Mouse (Mus musculus) brain, embryonic 18.5 days (tissue): ENCODE measurements at regions not wholly inside any gene's neighbourhood (a gene's known extent, or its start where the extent isn't known, plus 50 kb on each side); places are given as distances from the start of the nearest gene placed in this dataset.

Experiments used
- DNase-seq: peaks from one replicate; pipeline ENCODE4 v3.0.0-alpha.2; 2012; ENCODE audit warnings: low read depth, low spot score

DNA sequence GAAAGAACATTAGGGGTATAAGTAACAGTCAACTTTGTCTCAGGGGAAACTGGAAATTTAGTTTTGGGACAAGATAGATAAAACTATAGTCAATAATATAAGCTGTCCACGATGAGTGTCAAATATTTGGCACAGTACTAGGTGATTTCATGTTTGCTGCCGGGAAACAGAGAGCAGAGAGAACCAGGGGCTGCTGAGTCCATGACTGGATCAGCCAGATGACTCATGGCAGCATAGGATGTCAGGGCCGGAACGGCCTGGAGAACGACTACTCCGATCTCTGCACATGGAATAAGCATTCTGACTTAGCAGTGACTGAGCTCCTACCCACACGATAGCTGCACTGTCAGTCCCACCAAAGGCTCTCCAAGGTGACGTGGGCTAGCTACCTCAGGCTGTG lies 197.6 kb upstream of the Bmper start:
- DNase-seq, result no peak

DNA sequence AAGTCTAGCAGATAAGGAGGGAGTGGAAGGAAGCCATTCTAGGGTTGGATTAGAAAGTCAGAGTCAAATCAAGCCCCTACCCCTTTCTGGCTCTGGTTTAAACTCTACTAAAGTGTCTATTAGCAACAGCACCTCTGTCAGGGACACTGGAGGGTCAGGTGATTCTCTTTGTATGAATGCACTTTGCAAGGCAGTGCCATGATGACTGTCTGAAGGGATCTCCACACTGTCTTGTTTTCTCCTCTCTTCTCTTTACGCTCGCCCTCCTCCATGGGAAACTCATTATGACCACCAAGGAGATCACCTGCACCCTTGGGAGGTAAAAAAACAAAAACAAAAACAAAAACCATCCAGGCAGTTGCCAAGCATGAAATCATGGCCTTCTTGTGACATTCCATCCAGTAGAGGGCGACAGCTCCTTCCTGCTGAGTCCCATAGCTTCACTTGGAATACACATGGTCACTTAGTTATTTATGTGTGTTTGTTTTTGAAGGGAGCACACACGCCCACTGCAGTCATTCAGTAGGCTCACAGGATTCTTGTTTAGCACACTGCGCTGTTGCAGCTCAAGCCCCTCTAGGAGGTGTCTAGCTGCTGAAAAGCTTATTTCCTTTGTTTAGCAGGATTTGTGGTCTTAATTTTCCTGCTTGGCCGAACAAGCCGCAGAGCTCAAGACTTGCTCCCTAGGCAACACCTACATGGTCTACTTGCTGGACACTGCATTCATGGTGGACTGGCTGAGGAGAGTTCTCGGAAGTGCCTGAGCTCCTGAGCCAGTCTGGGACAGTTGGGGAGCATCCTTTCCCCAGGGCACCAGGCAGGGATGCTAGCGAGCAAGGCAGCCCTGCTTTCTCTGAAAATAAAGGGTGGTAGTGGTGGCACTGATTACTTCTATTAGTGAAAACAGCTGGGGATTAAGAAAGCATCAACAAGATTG lies 195.2 kb upstream of the Bmper start:
- DNase-seq, result peak; percentile 42

DNA sequence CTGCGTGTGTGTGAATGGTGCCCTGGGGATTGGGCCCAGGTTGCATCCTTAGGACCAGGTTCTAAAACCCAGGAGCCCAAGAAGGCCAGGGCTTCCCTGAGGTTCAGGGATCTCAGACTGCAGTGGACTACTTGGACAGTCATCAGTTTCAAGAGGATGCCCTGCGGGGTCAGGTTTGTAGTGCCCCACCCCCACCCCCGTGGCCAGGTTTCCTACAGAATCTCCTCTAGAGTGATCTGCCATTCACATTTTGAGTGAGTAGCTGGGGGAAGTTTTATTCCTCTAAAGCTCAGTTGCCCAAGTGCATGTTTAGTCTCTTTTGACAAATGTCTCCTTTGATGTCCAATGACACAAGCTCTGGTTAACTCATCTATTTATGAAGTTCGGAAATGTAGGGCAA lies 193.5 kb upstream of the Bmper start:
- no peak for DNase-seq

DNA sequence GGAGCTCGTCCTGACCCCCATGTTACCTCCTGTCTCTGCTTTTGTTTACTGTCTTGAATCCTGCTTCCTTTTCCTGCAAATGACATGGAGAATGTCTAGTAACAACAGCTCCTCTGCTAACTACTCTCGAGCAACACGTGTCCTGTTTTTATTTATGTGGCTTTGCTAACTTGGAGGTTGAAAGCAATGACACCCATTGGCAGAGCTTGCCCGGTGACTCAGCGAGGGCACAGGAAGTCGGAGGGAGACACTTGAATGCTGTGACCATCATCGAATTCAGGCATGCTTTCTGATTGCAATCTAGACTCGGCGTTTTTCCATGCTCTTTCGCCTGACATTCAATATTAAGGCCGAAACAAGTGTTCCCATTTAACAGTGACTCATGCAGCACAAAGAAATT lies 192.7 kb upstream of the Bmper start:
- no peak for DNase-seq

DNA sequence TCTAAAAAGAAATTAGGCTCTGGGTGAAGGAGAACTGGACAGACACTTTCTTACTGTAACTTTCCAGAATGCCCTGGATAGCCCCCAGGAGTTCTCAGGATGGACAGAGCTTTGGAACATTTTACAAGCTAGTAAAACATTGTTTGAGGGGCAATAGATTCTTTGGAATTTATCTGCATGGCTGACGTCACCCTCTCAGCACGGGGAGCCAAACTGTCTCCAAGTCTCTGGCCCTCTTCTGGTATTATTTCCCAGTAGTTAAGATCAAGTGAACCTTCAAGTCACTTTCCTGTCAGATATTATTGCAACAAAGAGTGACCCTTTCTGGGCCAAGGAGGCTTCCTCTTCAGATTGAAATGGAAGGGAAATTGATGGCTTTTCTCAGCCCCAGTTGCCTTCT lies 192.3 kb upstream of the Bmper start:
- DNase-seq, result no peak

DNA sequence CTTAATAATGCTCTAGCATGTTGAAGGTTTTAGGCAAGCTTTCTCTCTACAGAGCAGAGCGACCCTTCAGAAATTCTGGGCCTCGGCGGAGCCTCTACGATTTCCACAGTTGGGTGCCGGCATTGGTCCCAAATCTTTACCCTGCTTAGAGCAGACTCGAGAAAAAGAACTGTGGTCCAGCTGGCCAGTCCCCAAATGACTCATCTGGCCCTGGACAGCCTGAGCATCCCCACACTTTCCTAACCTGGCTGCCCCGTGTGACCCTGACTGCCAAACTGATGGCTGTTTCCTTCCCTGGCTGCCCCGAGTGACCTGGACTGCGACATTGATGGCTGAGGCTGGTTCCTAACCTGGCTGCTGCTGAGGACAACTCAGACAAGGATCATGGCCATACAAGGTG lies 191.0 kb upstream of the Bmper start:
- no peak for DNase-seq

DNA sequence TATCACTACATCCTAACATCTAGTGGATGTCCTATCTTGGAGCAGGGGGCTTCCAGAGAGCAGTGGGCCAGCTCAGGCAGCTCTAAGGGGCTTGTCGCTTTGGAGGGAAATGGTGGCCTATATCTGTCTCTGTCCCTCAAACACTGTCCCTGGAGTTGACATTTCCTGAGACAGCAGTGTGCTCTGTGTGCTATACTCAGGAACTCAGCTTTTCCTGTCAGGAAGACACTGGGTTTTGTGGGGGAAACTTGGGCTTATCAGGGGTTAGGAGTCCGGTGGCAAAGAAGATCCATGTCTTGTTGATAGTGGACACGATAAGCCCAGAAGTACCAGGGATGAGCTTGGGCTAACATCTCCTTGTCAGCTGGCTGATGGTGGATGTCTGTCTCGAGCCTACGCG lies 187.6 kb upstream of the Bmper start:
- DNase-seq, result no peak

DNA sequence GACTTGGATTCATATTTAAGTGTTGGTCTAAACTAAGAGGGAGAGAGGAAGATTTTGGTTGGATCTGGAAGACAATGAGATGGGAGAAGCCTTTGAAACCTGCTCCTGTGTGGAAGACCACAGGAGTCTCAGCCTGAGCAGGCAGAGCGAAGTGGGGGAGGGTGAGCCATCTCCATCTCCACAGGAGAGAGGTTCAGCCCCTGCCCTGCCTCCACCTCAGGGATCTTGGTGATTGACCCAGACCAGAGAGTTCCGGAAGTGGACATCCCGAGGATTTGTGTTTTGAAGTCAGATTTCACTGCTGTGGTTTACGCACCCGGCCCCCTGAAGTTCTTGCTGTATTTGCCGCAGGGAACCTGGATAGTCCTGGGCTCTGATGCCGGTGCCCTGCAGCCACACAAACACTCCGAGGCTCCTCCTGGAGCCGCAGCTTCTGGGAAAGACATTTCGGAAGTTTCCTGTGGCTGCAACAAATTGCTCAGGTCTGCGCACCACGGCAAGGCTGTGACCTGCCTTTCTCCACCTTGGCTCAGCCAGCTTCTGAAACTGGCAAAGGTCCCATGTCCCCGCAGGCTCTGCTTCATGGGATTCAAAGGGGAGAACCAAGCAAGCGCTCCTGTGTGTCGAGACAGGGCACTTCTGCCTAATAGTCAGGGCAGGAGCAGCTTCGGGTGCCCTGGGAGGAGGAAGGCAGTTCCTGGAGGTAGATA lies 186.8 kb upstream of the Bmper start:
- DNase-seq, result no peak

DNA sequence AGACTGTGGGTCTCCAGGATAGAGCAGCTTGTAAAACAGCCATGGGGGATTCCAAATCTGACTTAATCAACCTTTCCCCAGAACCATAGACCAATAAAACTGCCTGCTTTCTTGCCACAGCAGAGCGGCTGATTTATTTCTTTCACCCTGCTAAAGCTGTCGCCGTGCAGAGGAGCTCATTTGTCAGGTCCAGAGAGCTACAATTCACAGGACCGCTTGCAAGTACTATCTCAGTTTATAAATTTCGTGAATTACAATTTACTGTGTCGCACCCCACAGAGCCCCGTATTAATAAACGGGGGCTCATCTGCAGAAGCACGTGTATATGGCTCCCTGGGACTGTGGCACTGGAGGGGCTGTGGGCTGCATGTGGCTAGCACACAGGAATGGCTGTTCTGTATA lies 185.4 kb upstream of the Bmper start:
- DNase-seq, result no peak

DNA sequence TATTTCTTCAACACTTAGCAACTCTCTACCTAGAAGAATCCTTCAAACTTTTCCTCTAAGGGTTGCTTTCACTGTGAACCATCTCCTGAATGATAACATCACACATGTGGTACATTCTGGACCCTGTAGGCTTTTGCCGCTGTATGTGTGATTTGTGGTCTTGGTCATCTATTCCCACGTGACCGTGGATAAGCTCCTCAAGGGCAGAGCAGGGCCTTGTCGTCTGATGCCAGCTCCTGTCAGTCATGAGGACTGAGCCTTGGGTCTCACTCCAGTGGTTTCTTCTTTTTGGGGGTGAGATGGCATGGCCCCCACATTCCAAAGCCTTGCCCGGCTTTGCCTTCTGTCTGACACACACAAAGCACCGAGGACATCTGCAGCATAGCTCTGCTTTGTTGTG lies 183.3 kb upstream of the Bmper start:
- DNase-seq, result no peak

DNA sequence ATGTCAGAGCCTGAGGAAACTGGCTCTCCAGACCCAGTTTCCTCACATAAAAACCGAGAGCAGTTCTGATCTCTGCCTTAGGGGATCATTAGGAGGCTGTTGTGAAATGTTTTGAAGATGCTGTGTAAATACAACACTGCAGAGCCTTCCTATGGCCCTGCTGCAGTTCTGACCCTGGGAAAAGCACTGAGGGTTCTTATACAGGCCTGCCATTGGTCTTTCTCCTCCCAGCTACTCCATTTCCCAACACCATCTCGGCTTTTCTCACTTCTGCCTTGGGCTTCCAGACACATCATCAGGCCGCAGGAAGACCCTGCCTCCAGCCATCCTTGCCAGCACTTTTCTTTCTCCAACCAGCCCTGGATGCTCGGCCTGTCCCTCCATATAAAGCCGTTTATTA lies 181.9 kb upstream of the Bmper start:
- no peak for DNase-seq

DNA sequence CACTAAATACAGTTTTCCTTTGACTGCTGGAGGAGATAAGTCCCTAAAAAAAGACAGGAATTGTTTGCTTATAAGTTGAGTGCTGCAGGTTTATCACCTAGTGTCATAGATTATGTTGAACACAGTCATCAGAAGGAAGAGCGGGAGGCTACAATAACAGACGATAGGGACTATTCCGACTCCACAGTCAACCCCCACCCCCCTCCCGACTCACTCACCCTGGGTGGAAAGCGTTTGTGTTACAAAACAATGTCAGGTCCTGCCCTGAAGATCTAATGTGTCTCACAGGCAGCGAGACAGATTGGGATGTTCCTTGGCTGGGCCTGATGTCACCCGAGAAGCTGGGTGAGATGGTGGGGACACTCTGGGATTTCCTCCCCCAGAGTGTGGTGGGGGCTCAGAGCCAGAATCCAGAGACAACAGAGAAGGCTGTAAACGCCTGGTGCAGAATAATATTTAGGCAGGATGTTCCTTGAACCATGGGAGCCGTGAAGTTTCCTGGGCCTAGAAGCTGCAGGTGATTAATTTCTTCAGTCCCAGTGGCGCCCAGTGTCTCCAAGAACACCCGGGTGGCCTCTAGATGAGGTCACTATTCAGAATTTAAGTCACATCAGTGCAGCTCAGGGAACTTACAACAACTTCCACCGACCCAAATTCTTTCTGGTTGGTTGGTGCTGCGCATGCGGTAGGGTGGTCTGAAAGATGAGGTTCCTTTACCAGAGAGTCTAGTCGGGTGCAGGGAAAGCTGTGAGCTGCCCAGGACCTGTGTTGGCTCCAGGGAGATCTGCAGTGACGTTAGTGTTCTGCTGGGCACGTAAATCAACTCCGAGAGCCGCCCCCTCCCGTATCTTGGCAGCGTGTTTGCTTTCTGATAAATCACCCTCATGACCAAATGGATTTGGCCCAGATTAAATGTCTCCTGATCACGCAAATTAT lies 181.1 kb upstream of the Bmper start:
- no peak for DNase-seq

DNA sequence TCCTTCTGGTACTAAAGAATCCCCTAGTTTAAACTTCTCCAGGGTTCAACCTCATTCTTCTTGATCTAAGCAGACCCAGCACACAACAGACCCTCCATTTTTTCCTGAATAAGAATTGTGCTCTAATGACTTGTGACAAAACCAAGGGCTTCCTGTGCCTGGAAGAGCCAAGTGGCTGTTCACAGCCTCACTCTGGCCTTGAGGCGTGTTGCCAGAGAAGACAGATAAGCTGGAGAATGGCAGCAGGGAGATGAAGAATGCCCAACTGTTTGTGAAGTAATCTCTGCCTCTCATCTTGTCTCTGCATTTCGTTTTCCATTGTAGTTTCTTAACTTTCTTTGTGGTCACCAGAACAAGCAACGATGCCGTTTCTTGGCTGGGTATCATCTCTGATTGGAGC lies 179.9 kb upstream of the Bmper start:
- no peak for DNase-seq

DNA sequence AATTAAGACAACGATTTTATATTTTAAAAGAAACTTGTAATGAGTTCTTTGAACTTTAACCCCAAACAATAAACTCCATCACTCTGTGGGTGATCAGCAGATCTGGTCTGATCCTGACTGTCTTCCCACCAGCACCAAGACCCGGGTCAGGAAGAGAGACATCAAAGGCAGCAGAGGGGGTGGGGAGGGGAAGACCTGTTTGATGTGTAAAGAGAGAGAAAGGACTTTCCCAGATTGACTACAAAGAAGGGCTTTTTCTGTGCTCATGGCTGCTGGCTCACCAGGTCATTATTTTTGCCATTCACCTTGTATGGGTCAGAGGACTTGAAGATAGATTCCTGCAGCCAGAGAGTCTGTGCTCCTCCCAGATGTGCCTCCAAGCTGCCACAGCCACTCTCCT lies 177.4 kb upstream of the Bmper start:
- no peak for DNase-seq

DNA sequence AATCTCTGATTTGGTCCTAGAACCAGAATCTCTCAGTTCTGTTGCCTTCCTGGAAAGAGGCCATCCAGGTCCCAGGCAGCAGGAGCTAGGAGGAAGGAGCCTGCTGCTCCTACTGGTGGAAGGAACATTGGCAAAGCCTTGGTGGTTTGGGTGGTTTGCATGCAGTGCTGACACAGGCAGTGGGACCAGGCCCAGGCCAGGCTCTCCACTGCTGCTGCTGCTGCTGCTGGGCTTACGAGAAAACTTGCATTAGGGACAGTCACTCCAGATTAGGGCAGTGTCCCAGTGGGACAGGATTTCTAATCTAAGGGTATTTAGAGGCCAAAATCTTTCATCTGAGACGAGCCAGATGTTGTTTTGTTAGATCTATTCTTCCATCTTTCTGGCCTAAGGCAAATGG lies 172.1 kb upstream of the Bmper start:
- no peak for DNase-seq

DNA sequence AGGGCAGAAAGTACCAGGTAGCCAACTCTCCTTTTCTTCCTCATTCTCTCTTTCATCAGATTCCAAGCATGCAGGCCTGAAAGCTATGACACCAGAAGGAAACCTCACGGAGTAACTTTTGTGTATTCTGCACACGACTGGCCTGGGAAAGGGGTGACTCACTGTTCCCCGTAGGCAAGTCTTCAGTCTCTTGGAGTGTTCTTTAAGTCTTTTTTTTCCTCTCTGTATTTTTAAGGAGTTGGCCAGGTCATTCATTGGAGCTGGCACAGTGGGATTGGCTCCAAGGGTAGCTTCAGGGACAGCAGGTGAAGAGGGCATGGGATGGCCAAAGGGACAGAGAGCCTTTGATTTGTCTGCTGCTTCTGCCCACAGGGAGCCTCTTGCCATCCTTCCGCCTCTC lies 163.3 kb upstream of the Bmper start:
- no peak for DNase-seq

DNA sequence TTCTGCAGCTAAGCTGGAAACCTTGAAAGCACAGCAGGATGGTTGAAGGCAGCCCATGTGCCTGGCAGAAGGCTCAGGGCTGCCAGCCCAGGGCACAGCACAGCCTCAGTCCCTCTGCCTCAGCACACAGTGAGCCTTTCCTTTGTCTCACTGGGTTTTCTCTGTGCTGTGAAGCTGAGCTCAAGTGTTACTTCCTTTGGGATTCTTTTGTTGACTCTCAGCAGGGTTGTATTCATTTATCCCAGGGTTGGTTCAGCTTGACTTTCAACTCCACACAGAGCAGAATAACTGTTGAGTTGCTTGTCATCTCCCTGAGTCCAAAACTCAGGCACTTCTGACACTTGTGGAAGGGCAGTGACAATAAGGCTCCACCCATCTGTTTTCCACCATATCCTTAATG lies 162.3 kb upstream of the Bmper start:
- no peak for DNase-seq

DNA sequence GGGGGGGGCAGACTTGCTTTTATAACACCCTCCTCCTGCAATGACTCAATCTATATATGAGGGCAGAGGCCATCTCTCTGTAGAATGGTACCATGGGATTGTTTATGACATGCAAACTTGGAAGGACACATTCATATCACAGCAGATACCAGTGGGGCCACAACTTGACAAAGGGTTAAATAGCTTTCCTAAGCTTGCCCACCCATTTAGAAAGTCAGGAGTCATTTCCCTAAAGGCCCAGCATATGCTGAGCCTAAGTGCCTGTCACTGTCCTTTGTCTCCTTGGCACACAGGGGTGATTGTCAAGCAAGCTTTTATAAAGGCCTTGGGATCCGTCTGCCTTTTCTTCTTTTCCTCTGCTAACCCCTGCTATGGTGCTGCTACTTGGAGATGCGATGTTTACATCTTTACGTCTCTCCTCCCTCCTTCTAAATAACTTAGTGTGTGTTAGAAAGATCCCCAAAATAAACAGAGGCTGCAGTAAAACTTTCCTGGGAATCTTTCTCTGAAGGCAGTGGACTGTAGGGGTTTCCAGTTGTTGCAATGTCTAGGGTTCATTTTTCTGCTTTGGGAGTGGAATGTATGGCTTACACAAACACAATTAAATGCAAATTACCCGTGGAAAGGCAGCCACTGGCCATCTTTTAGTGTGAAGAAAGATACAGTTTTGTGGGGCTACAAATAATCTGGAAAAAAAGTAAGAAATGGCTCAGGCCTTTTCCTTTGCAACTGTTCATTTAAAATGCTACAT lies 161.5 kb upstream of the Bmper start:
- no peak for DNase-seq

DNA sequence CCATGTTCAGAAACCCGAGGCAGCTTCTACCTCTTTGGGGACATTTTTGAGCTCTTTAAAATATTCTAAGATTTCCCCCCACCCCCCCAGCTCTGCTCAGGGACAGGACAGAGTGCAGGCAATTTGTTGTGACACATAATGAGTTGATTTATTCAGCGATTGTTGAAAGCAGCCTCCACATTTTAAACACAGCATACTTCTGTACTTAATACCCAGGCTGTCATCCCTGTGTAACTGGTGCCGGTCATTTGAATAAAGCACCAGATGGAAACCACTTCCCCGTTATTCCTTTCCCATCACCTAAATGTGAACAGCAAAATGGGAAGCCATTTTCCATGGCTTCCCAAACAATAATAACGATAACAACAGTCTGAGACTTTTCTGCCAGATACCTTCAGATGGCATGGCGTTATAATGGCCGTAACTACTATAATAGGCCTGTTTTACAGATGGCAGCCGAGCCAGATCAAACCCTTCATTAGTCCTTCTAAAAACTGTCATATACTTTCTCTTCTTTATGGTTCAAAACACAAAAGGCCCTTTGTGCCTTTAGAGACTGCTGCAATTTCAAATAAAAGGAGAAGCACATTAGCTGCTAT lies 160.7 kb upstream of the Bmper start:
- DNase-seq, result no peak

DNA sequence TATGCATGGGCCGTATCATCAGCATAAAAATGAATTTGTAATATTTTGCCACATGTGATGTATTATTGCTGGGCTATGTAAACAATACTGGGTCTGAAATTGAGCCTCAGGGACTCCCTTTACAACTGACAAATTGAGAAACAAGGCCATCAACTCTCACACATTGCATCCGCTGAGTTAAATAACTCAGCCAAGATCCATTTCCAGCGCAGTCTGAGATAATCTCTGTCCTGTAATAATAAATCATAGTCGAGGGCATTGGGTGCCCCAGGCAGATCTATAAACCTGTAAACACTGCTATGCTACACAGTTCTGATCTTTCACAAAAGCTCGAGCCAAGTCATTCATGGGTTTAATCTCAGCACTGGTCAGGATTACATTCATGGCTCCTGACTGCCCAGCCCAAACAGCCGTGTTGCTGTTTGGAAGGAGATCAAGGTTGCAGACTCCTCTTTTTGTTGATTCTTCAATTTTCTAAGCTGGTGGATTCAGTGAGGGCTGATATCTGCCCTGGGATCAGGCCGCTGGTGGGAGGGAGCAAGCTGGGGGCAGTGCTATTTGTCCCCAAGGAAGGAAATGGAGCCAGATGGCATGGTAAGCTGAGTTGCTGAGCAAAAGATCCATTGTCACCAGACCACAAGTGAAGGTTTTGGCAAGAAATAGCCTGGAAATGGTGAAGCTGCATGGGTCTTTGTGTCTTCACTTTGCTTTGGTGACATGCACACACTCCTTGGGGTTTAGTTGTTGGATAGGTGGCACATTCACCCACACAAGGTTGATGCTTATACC lies 160.0 kb upstream of the Bmper start:
- DNase-seq, result no peak
